Mouse (Mus musculus) limb, embryonic 14.5 days (tissue): ENCODE measurements around the gene Dis3l2. TPM values are rescaled to one million over a fixed set of nuclear protein-coding genes. Genes with fewer than 3 reads are reported as not detected.

ENCODE experiments used
- ATAC-seq: fragments of 200-750 bp; cut with Nextera tagmentation; 2 replicates; pipeline ENCODE4 v1.8.0; 2017; ENCODE audit warnings: low read depth, moderate number of reproducible peaks, moderate TSS enrichment; ENCODE audit not compliant: low FRiP score
- DNase-seq: peaks from one replicate; pipeline ENCODE4 v3.0.0-alpha.2; 2015; ENCODE audit warnings: low spot score
- H3K27ac ChIP-seq: fragments of 300-500 bp; sonication (generic); replicated peaks from 2 replicates; pipeline ENCODE4 v1.5.1; 2014; ENCODE audit warnings: low read depth, mild to moderate bottlenecking, low read length, moderate library complexity, mixed read lengths
- H3K27me3 ChIP-seq: fragments of 300-500 bp; sonication (generic); 2 replicates; pipeline ENCODE4 v1.6.1; 2014; ENCODE audit warnings: low read length, mixed read lengths; ENCODE audit not compliant: control insufficient read depth, insufficient read depth
- H3K36me3 ChIP-seq: fragments of 300-500 bp; sonication (generic); 2 replicates; pipeline ENCODE4 v1.6.1; 2014; ENCODE audit warnings: mild to moderate bottlenecking, low read length, moderate library complexity, mixed read lengths; ENCODE audit not compliant: control insufficient read depth, insufficient read depth
- H3K4me1 ChIP-seq: fragments of 300-500 bp; sonication (generic); 2 replicates; pipeline ENCODE4 v1.6.1; 2014; ENCODE audit warnings: antibody characterized with exemption, low read length, mixed read lengths; ENCODE audit not compliant: control insufficient read depth, insufficient read depth
- H3K4me2 ChIP-seq: fragments of 300-500 bp; sonication (generic); replicated peaks from 2 replicates; pipeline ENCODE4 v1.6.1; 2014; ENCODE audit warnings: low read depth, mild to moderate bottlenecking, low read length, moderate library complexity; ENCODE audit not compliant: severe bottlenecking
- H3K4me3 ChIP-seq: fragments of 300-500 bp; sonication (generic); replicated peaks from 2 replicates; pipeline ENCODE4 v1.5.1; 2014; ENCODE audit warnings: low read length
- H3K9ac ChIP-seq: fragments of 300-500 bp; sonication (generic); 2 replicates; pipeline ENCODE4 v1.6.1; 2014; ENCODE audit warnings: mild to moderate bottlenecking, low read depth, low read length, moderate library complexity; ENCODE audit not compliant: severe bottlenecking
- H3K9me3 ChIP-seq: fragments of 300-500 bp; sonication (generic); 2 replicates; pipeline ENCODE4 v1.6.1; 2016; ENCODE audit warnings: low read length; ENCODE audit not compliant: control insufficient read depth
- POLR2A ChIP-seq: fragments of 200-500 bp; IDR thresholded peaks from 2 replicates; pipeline ENCODE4 v1.8.0; 2012; ENCODE audit warnings: inconsistent platforms, mild to moderate bottlenecking, moderate library complexity, borderline replicate concordance; ENCODE audit not compliant: insufficient read depth, insufficient read length; ENCODE audit errors: extremely low read depth
- WGBS: fragments of 180-500 bp; shearing (Covaris S2); extraction: QIAGEN DNeasy Blood & Tissue Kit; methylation state at CpG from one replicate; pipeline ENCODE4 v1.1.7; 2014; 5-methylcytosine and 5-hydroxymethylcytosine counted together
- polyA plus RNA-seq, 2 experiments: library from polyadenylated mRNA; depleted of rRNA in 1 of 2; stranded (reverse) in 1 of 2; unstranded in 1 of 2; fragments of >200 nt; fragmentation: Nextera tagmentation in 1 of 2; extraction: Ambion mirVana in 1 of 2; gene quantifications; 2 replicates each; pipeline versions ENCODE4 v1.2.1 to v1.2.3; 2012 to 2014

The Dis3l2 gene
- polyA plus RNA-seq, 2 experiments, result 22.2 to 24.4 TPM

GRCm38 (mm10) chr1:86822266-86822665 is 118.7 kb downstream of the Dis3l2 start:
- H3K27ac ChIP-seq, result no peak overlapping the region
- no peak for TF ChIP-seq POLR2A
- DNase-seq, result no peak
- H3K27me3 ChIP-seq, result no peaks in the 10 kb centered on the region
- H3K9ac ChIP-seq, result no peak overlapping the region
- H3K9me3 ChIP-seq, result no peaks in the 10 kb centered on the region
- 50% methylated on average over 1 of the region's 1 CpGs for WGBS
- H3K4me1 ChIP-seq, result no peaks in the 10 kb centered on the region
- no peak for ATAC-seq
- no peak overlapping the region for H3K4me3 ChIP-seq
- H3K36me3 ChIP-seq, result peaks cover 3% of the 10 kb centered on the region; the same call in 1 of the 2 replicates
- H3K4me2 ChIP-seq, result no peak overlapping the region

GRCm38 (mm10) chr1:86834351-86834987 is 130.9 kb downstream of the Dis3l2 start:
- no peak overlapping the region for H3K4me2 ChIP-seq
- ATAC-seq (no peak), DNase-seq (no peak)
- TF ChIP-seq POLR2A, result no peak
- H3K4me3 ChIP-seq, result no peak overlapping the region
- H3K27ac ChIP-seq, result no peak overlapping the region
- H3K4me1 ChIP-seq, result no peaks in the 10 kb centered on the region
- no peaks in the 10 kb centered on the region for H3K9me3 ChIP-seq
- H3K36me3 ChIP-seq, result no peaks in the 10 kb centered on the region
- no peak overlapping the region for H3K9ac ChIP-seq
- H3K27me3 ChIP-seq, result no peaks in the 10 kb centered on the region
- WGBS, result 51% methylated on average over 2 of the region's 2 CpGs

GRCm38 (mm10) chr1:86834988-86835387 is 131.4 kb downstream of the Dis3l2 start:
- no peaks in the 10 kb centered on the region for H3K36me3 ChIP-seq
- TF ChIP-seq POLR2A, result no peak
- no peak overlapping the region for H3K4me3 ChIP-seq
- 76% methylated on average over 2 of the region's 2 CpGs for WGBS
- no peak overlapping the region for H3K27ac ChIP-seq
- DNase-seq (no peak), ATAC-seq (no peak)
- no peak overlapping the region for H3K4me2 ChIP-seq
- no peaks in the 10 kb centered on the region for H3K4me1 ChIP-seq
- no peaks in the 10 kb centered on the region for H3K9me3 ChIP-seq
- H3K27me3 ChIP-seq, result no peaks in the 10 kb centered on the region
- H3K9ac ChIP-seq, result no peak overlapping the region

DNA sequence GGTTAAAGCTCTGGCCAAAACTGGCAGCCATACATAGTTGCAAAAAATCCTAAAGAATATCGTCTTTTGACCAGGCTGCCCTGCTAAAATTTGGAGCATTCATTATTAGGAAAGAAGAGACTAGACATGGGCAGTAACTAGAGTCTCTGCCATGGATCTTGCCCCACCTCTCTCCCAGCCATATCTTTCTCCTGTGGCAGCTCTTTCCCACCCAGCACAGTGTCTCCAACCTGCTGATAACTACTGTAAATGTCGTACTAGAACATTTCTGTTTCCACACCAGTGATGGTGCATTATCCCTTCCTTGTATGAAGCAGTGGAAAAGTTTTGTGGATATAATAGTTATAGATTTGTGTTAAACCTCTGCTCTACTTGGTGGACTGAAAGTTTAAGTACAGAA is 147.1 kb downstream of the Dis3l2 start:
- ATAC-seq, result no peak
- 85% methylated on average over 2 of the region's 2 CpGs for WGBS
- no peak overlapping the region for H3K4me3 ChIP-seq
- DNase-seq, result no peak
- H3K36me3 ChIP-seq, result no peaks in the 10 kb centered on the region; the same call in none of the 2 replicates
- H3K27ac ChIP-seq, result no peak overlapping the region
- H3K4me2 ChIP-seq, result no peak overlapping the region
- no peaks in the 10 kb centered on the region for H3K4me1 ChIP-seq
- TF ChIP-seq POLR2A, result no peak
- H3K27me3 ChIP-seq, result no peaks in the 10 kb centered on the region
- H3K9ac ChIP-seq, result no peak overlapping the region
- H3K9me3 ChIP-seq, result no peaks in the 10 kb centered on the region

DNA sequence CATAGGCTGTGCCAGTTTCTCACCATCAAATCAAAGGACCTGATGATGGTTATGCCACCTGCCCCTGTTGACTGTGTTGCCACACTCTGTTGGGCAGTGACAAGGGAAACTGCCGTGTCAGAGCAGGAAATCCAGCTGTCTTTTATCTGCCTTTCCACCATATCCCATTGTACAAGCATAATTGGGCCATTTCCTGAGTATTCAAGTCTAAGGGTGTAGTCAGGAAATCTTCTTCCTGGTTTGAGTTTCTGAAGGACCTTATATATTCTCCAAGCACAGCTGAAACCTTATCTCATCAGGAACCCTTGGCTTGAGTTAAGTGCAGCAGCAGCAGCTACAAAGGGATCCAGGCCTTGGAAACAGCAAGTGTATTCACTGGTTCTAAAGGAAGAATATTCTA is 155.3 kb downstream of the Dis3l2 start:
- 74% methylated on average over 1 of the region's 1 CpGs for WGBS
- no peak overlapping the region for H3K4me3 ChIP-seq
- ATAC-seq (no peak), DNase-seq (no peak)
- H3K36me3 ChIP-seq, result peaks cover 2% of the 10 kb centered on the region
- H3K27me3 ChIP-seq, result no peaks in the 10 kb centered on the region
- H3K9ac ChIP-seq, result no peak overlapping the region
- no peak overlapping the region for H3K4me2 ChIP-seq
- no peak for TF ChIP-seq POLR2A
- no peaks in the 10 kb centered on the region for H3K4me1 ChIP-seq
- no peak overlapping the region for H3K27ac ChIP-seq
- no peaks in the 10 kb centered on the region for H3K9me3 ChIP-seq
